Mouse (Mus musculus) c-Kit-positive CD71-negative TER-119-negative erythroid progenitor cells, embryonic 14.5 days (primary cell): ENCODE results near the gene Gm21518.
"Not testable (repeated sequence)": the region's sequence is repeated elsewhere in the genome, so short reads cannot be mapped to it uniquely, and the experiment has no call there.

Experiments used
- DNase-seq: peaks from one replicate; pipeline ENCODE4 v3.0.0-alpha.2; 2013; ENCODE audit warnings: low read depth

Gm21518 gene

DNA sequence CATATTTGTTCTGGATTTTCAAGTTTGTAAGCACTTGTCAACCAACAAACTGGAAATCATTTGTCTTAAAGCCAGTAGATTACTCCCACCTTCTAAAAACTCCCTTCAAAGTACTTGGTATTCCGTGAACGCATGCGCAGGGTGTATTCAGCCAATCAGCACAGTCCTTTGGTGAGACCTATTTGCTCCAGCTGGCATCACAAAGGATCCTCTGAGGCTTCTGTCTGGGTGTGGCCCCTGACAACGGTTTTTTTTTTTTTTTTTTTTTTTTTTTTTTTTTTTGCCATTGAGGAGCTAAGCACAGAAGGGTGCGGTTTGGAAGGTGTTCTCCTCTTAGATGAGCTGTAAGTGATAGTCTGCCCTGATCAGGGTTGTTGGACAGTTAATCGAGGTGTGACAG lies at the start of gene Gm21518:
Gene Gm21518 (plus strand): TSS at position 301 of the 400 bp plus-strand sequence.
- DNase-seq, result not testable (repeated sequence)
